Mouse (Mus musculus): ENCODE measurements around the gene Defa23.
"Not testable (repeated sequence)": the region's sequence is repeated elsewhere in the genome, so short reads cannot be mapped to it uniquely, and the experiment has no call there.

Gene Defa23

DNA sequence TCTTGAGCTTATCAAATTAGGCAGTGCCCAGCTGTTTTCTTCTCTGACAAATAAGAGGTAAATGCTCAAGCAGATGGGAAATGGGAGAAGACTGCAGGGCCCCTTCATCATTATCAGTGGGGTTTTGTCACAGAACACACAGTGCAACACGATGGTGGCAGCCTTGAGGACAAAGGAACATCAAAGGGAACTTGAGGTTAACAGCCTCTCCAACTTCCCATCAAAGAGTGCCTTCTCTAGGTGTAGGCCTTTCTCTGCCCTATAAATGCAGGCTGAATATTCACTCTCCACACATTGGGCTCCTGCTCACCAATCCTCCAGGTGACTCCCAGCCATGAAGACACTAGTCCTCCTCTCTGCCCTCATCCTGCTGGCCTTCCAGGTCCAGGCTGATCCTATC, at the start of gene Defa23:
Gene Defa23 (plus strand): TSS at position 301 of the 400 bp plus-strand sequence.
- not testable (repeated sequence) for DNase-seq (ENCODE audit: low read depth, low spot score)

DNA sequence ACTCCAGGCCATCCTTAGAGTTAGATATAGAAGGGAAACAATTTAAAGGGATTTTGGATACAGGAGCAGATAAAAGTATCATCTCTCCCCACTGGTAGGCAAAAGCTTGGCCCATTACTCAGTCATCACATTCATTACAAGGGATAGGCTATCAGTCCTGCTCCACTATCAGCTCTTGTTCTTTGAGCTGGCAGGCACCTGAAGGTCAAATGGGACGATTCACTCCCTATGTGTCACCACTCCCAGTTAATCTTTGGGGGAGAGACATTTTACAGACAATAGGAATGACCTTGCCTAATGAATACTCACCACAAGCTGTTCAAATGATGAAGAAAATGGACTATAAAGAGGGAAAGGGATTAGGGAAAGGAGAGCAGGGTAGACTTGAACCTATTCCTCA, 48.0 kb upstream of the Defa23 start:
- no peak for DNase-seq (ENCODE audit: low read depth, low spot score)

DNA sequence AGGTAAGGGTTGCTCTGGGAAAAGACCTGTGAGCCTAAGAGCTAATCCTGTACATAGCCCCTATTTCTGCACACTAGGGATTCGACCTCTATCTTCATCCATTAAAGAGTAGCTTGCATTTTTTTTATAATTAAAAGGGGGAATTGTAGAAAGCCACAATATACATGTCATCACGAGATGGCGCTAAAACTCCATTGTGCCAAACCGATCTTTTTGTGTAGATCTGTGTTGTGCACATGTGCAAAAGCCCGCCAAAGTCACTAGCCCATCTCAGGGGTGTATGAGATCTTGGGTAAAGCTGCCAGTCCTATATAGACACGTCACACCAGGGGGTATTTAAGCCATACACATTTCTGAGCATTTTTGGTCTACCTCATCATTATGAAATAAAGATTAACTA, 46.3 kb upstream of the Defa23 start:
- peak; percentile 3 for DNase-seq (ENCODE audit: low read depth, low spot score)

DNA sequence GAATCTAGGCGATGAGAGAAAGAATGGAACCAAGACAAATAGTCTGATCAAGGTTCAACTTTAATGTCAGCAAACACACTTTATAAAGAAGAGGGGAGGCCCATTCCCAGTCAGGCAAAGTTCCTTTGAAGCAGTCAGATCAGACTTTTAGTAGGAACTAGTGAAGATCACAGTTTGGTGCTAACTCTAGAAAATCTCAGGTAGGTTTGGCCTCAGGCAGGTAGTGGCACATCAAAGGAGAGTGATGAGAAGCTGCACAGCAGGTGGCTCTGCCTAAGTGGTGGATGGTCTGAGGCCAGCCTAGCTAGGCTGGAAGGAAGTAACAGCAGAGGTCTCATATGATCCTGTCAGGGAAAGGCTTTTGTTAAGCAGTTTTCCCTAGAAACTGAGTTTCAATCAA, 44.3 kb upstream of the Defa23 start:
- not testable (repeated sequence) for DNase-seq (ENCODE audit: low read depth, low spot score)

DNA sequence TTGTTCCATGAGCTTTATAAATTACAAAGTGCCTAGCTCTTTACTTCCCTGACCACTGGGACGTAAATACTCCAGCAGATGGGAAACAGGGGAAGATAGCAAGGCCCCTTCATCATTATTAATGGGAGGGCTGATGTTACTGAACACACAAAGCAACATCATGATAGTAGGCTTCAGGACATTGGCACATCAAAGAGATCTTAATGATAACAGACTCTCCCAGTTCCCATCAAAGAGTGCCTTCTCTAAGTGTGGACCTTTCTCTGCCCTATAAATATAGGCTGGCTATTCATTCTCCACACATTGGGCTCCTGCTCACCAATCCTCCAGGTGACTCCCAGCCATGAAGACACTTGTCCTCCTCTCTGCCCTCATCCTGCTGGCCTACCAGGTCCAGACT, 29.6 kb upstream of the Defa23 start, which contains the start of gene Defa21:
Gene Defa21 (plus strand): TSS at position 301 of the 400 bp plus-strand sequence.
- DNase-seq (ENCODE audit: low read depth, low spot score): not testable (repeated sequence)

DNA sequence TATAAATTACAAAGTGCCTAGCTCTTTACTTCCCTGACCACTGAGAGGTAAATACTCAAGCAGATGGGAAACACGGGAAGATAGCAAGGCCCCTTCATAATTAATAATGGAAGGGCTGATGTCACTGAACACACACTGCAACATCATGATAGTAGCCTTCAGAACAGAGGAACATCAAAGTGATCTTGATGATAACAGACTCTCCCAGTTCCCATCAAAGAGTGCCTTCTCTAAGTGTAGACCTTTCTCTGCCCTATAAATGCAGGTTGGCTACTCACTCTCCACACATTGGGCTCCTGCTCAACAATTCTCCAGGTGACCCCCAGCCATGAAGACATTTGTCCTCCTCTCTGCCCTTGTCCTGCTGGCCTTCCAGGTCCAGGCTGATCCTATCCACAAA, 9.9 kb downstream of the Defa23 start, which contains the start of gene Defa35:
Gene Defa35 (plus strand): TSS at position 301 of the 400 bp plus-strand sequence.
- not testable (repeated sequence) for DNase-seq (ENCODE audit: low read depth, low spot score)

DNA sequence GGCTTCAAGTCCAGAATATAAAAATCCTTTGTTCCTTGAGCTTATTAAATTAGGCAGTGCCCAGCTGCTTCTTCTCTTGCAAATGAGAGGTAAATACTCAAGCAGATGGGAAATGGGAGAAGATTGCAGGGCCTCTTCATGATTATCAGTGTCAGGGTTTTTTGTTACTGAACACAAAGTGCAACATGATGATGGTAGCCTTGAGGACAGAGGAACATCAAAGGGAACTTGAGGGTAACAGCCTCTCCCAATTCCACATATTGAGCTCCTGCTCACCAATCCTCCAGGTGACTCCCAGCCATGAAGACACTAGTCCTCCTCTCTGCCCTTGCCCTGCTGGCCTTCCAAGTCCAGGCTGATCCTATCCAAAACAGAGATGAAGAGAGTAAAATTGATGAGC, 29.3 kb downstream of the Defa23 start, which contains the start of gene Defa25:
Gene Defa25 (plus strand): TSS at position 301 of the 400 bp plus-strand sequence.
- DNase-seq (ENCODE audit: low read depth, low spot score): not testable (repeated sequence)

DNA sequence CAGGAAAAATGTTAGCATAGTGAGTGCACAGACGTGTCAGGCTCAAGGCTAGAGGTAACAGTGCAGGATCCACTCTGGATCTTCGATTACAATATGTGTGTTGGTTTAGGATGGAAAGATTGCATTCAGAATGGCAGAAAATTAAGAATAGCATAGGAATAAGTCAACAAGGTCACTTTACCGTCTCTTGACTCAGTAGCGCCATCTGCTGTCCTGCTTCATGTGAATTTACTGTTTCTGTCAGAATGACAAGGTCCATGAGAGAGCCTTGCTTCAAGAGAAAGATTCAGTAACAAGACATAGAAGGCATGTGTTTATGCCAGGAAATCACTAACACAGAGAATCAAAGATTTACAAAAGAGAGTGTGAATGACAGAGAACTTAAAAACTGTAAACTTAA, 38.3 kb downstream of the Defa23 start:
- peak; percentile 1 for DNase-seq (ENCODE audit: low read depth, low spot score)

DNA sequence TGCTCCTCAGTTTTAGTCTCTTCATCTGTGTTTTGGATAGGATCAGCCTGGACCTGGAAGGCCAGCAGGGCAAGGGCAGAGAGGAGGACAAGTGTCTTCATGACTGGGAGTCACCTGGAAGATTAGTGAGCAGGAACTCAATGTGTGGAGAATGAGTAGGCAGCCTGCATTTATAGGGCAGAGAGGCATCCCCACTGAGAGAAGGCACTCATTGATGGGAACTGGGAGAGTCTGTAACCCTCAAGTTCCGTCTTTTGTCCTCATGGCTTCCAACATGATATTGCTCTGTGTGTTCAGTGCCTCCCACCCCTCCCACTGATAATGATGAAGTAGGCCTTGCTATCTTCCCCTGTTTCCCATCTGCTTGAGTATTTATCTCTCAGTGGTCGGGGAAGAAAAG, 41.1 kb downstream of the Defa23 start, which contains the start of gene Gm14851:
Gene Gm14851 (minus strand): TSS at position 101 of the 400 bp plus-strand sequence.
- not testable (repeated sequence) for DNase-seq (ENCODE audit: low read depth, low spot score)
